Mouse (Mus musculus): Measurements from ENCODE around the gene Vezt. TPM values are rescaled to one million over a fixed set of nuclear protein-coding genes. Genes with fewer than 3 reads are reported as not detected.

The Vezt gene
- total and polyA plus RNA-seq, 3 experiments: 17.2 to 21.2 (median 18.0) TPM

DNA sequence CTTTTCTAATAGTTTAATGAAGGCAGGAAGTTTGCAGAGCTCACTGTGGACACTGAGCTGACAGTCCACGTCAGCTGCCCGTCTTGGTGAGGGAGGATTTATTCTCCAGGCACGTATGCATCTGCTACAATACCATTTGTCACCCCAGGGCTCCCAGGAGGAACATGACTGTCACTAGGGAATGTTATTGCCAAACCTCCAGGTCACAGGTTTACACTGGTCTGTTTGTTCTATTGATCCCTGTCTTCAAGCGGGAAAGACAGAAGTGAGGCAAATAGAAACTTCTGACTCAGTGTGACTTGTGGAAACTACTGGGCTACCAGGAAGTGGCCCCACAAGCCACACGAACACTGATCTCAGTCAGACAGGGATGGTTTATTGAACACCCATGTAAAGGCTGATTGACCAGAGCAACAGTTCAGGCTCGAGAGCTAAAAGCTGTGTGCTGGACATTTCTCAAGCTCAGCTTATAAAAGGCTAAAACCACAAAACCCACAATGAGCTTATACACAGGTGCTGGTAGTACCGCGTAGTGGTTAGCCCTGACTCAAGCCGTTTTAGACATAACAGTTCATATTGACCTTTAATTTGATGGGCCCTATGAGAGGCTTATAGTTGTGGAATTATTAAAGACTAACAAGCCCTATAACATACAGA lies 89.6 kb downstream of the Vezt start:
- Histone ChIP-seq H3K4me1 (ENCODE audit: control insufficient read depth in 1 of 2, insufficient read depth in 2 of 2) (peaks cover 0 to 29% of the 10 kb centered on the region in 2 experiments; a peak in 2 of 4 replicates), H3K27ac (ENCODE audit: insufficient read depth, low read depth) (no peak overlapping the region), H3K36me3 (replicated peaks in 1 of 2; ENCODE audit: control insufficient read depth in 1 of 2, insufficient read depth in 1 of 2, low read length in 1 of 2) (no peaks in the 10 kb centered on the region), H3K9ac (ENCODE audit: insufficient read depth, low read depth) (no peak overlapping the region), H3K27me3 (replicated peaks) (no peaks in the 10 kb centered on the region), H3K79me2 (replicated peaks; ENCODE audit: control insufficient read depth, extremely low read depth, insufficient read depth, poor library complexity, severe bottlenecking) (no peaks in the 10 kb centered on the region), H3K9me3 (replicated peaks; ENCODE audit: low read length) (no peaks in the 10 kb centered on the region), H3K4me2 (ENCODE audit: insufficient read depth, low read depth, poor library complexity, severe bottlenecking) (no peak overlapping the region), H3K4me3 (replicated peaks in 1 of 3; ENCODE audit: low read depth in 2 of 3, low read length in 2 of 3, poor library complexity in 1 of 3) (no peak overlapping the region)
- DNase-seq (ENCODE audit: extremely low read depth): peak; percentile 50
- in situ Hi-C loops (cut with MboI; ENCODE audit: low pct_ligation_motif_present, low pct_unique_long_range_greater_than_20kb, low sequenced_read_pairs) (no loop called here), dilution Hi-C loops (cut with MboI; ENCODE audit: extremely low pct_ligation_motif_present, extremely low pct_unique_long_range_greater_than_20kb, low sequenced_read_pairs) (no loop called here)
- TF ChIP-seq MAFK (IDR thresholded peaks at IDR 0.05; ENCODE audit: insufficient replicate concordance, low read length) (0 out of 2 replicates have a peak, but pooled peaks have one; percentile 17), ELF1 (IDR thresholded peaks at IDR 0.05; ENCODE audit: low read depth, low read length) (peak; percentile 52; the same call in 1 of the 2 replicates), EP300 (IDR thresholded peaks at IDR 0.05; ENCODE audit: low read length) (peak; percentile 82), RCOR1 (conservative IDR thresholded peaks at IDR 0.05; ENCODE audit: low read depth, low read length) (no peak; the same call in 1 of the 2 replicates), BHLHE40 (IDR thresholded peaks at IDR 0.05; ENCODE audit: low read depth, low read length) (peak; percentile 44; the same call in 1 of the 2 replicates), TBP (conservative IDR thresholded peaks at IDR 0.05; ENCODE audit: low read depth, low read length) (no peak), JUND (conservative IDR thresholded peaks at IDR 0.05; ENCODE audit: low read depth, low read length) (peak; percentile 32; the same call in 1 of the 2 replicates), JUN (IDR thresholded peaks at IDR 0.05; ENCODE audit: insufficient read depth, low read depth, low read length) (peak; percentile 47; the same call in 1 of the 2 replicates), SIN3A (IDR thresholded peaks at IDR 0.05; ENCODE audit: low read length) (no peak), TCF12 (IDR thresholded peaks at IDR 0.05; ENCODE audit: low read depth, low read length) (0 out of 2 replicates have a peak, but pooled peaks have one; percentile 17), IRF4 (IDR thresholded peaks at IDR 0.05; ENCODE audit: low read depth, low read length) (peak; percentile 72), MAX (IDR thresholded peaks at IDR 0.05; ENCODE audit: low read length) (peak; percentile 39; the same call in 1 of the 2 replicates)

GRCm38 (mm10) chr10:93945364-93945763 lies 90.3 kb downstream of the Vezt start:
- H3K79me2 ChIP-seq (replicated peaks; ENCODE audit: control insufficient read depth, extremely low read depth, insufficient read depth, poor library complexity, severe bottlenecking): no peaks in the 10 kb centered on the region
- H3K4me3 ChIP-seq (replicated peaks in 1 of 3; ENCODE audit: low read depth in 2 of 3, low read length in 2 of 3, poor library complexity in 1 of 3): no peak overlapping the region
- in situ Hi-C loops (cut with MboI; ENCODE audit: low pct_ligation_motif_present, low pct_unique_long_range_greater_than_20kb, low sequenced_read_pairs): no loop called here
- no peak overlapping the region for H3K27ac ChIP-seq (ENCODE audit: insufficient read depth, low read depth)
- DNase-seq (ENCODE audit: extremely low read depth): peak; percentile 32
- H3K4me2 ChIP-seq (ENCODE audit: insufficient read depth, low read depth, poor library complexity, severe bottlenecking): no peak overlapping the region
- peaks cover 0 to 35% of the 10 kb centered on the region in 2 experiments; a peak in 2 of 4 replicates for H3K4me1 ChIP-seq (ENCODE audit: control insufficient read depth in 1 of 2, insufficient read depth in 2 of 2)
- H3K36me3 ChIP-seq (replicated peaks in 1 of 2; ENCODE audit: control insufficient read depth in 1 of 2, insufficient read depth in 1 of 2, low read length in 1 of 2): no peaks in the 10 kb centered on the region
- TF ChIP-seq KAT2A (IDR thresholded peaks at IDR 0.05; ENCODE audit: insufficient replicate concordance, low read length) (no peak), UBTF (IDR thresholded peaks at IDR 0.05; ENCODE audit: low read depth, low read length) (no peak), CTCF (conservative IDR thresholded peaks at IDR 0.05 in 1 of 2, IDR thresholded peaks at IDR 0.05 in 1 of 2; ENCODE audit: low read depth in 2 of 2, low read length in 2 of 2) (peak; percentile 33 to 71; a peak in 3 of 4 replicates), MYC (IDR thresholded peaks at IDR 0.05; ENCODE audit: low read depth, low read length) (no peak), POLR2A (IDR thresholded peaks at IDR 0.05; ENCODE audit: low read depth, low read length) (no peak), ZKSCAN1 (IDR thresholded peaks at IDR 0.05; ENCODE audit: borderline replicate concordance, low read depth, low read length) (no peak), SMC3 (IDR thresholded peaks at IDR 0.05; ENCODE audit: low read depth, low read length) (peak; percentile 58), ETS1 (conservative IDR thresholded peaks at IDR 0.05; ENCODE audit: low read depth, low read length) (no peak), ZC3H11A (IDR thresholded peaks at IDR 0.05; ENCODE audit: low read depth, low read length) (no peak), SIN3A (IDR thresholded peaks at IDR 0.05; ENCODE audit: low read length) (no peak), NRF1 (IDR thresholded peaks at IDR 0.05; ENCODE audit: low read depth, low read length) (no peak), USF2 (conservative IDR thresholded peaks at IDR 0.05; ENCODE audit: low read depth, low read length) (no peak), RAD21 (IDR thresholded peaks at IDR 0.05; ENCODE audit: low read depth, low read length) (peak; percentile 70), MAX (IDR thresholded peaks at IDR 0.05; ENCODE audit: low read length) (no peak)
- dilution Hi-C loops (cut with MboI; ENCODE audit: extremely low pct_ligation_motif_present, extremely low pct_unique_long_range_greater_than_20kb, low sequenced_read_pairs): no loop called here
- H3K27me3 ChIP-seq (replicated peaks): no peaks in the 10 kb centered on the region
- no peak overlapping the region for H3K9ac ChIP-seq (ENCODE audit: insufficient read depth, low read depth)
- no peaks in the 10 kb centered on the region for H3K9me3 ChIP-seq (replicated peaks; ENCODE audit: low read length)

All from CH12.LX (cell line).